Mouse (Mus musculus) liver, adult 2 months (tissue): ENCODE results near the gene Ran.

Experiments
- CTCF ChIP-seq: fragments of 200-500 bp; IDR thresholded peaks from 2 replicates; pipeline ENCODE4 v1.5.1; 2011; ENCODE audit warnings: low read depth, low read length, control low read depth
- POLR2A ChIP-seq: fragments of 200-500 bp; IDR thresholded peaks from 2 replicates; pipeline ENCODE4 v1.6.1; 2011; ENCODE audit warnings: low read length, control low read depth; ENCODE audit not compliant: insufficient read depth; ENCODE audit errors: extremely low read depth

DNA sequence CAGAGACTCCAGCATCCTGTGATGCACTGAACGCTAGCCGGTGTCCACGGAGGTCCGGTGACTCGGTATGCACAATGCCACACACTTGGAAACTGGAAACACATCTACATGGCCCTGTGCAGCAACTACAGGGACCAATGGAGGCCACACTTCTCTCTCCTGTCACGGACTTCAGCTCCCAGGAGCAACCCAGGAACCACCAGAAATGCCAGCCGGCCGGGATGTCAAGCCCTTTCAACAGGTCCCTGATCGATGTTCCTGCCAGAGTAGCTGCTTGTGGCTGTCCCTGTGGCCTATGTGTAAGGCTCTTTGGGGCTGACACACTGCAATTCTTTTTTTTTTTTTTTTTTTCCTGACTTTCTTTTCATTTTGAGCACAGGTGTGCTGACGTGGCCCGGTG is 44.3 kb downstream of the Ran start:
- TF ChIP-seq CTCF, result no peak
- TF ChIP-seq POLR2A, result no peak
